Mouse (Mus musculus): ENCODE results near the gene Tenm4. TPM values are rescaled to one million over a fixed set of nuclear protein-coding genes. Genes with fewer than 3 reads are reported as not detected.

Gene Tenm4
- polyA plus RNA-seq, 1 experiment from 2014 or later: 49.7 TPM

DNA sequence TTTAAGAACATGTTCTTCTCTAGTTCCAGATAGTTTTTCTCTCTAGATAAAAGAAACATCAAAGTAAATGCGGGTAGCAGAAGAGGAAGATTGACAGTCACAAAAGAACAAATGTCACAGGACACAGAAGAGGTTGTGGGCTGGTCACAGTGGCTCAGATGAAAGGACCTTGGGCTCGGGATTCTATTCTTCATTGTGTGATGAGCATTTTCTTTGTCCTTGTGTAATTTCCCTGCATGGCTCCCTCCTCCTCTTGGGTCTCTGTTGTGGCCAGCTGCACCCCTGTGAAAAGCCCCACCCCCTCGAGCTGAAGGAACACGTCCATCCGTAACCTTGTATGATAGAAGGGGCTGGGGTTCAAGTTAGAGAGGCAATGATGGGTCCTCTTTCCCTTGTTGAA is 628.8 kb downstream of the Tenm4 start:
- no peak overlapping the region for H3K27ac ChIP-seq (replicated peaks)
- WGBS: 24% methylated on average over 5 of the region's 5 CpGs
- no peaks in the 10 kb centered on the region for H3K9me3 ChIP-seq (replicated peaks)
- H3K4me3 ChIP-seq (replicated peaks): no peak overlapping the region
- H3K4me1 ChIP-seq: peaks cover 39% of the 10 kb centered on the region
- H3K9ac ChIP-seq (replicated peaks): no peak overlapping the region
- H3K4me2 ChIP-seq: no peak overlapping the region
- no peaks in the 10 kb centered on the region for H3K27me3 ChIP-seq (replicated peaks)
- H3K36me3 ChIP-seq: no peaks in the 10 kb centered on the region
- ATAC-seq (ENCODE audit: low FRiP score): no peak

DNA sequence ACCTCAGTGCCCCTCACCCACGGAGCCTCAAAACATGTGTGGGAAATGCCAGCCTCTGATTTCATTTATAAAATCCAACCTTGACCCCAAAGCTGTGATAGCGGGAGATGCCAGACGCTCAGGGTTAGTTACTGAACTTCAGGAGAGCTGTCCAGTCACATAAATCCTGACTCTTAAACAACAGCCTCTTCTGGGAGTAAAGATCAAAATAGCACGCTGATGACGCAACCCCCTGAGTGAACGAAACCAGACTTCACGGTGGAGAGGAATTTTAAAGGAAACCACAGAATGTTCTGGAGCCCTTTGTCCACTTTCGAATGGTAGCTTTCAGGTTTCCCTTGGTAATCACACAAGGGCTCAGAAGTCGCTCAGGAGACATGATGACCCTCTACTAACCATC is 630.3 kb downstream of the Tenm4 start:
- no peaks in the 10 kb centered on the region for H3K36me3 ChIP-seq
- H3K4me1 ChIP-seq: peaks cover 26% of the 10 kb centered on the region
- no peaks in the 10 kb centered on the region for H3K27me3 ChIP-seq (replicated peaks)
- no peak overlapping the region for H3K4me3 ChIP-seq (replicated peaks)
- no peak overlapping the region for H3K4me2 ChIP-seq
- H3K27ac ChIP-seq (replicated peaks): no peak overlapping the region
- no peak for ATAC-seq (ENCODE audit: low FRiP score)
- no peaks in the 10 kb centered on the region for H3K9me3 ChIP-seq (replicated peaks)
- H3K9ac ChIP-seq (replicated peaks): no peak overlapping the region
- WGBS: 49% methylated on average over 9 of the region's 9 CpGs

DNA sequence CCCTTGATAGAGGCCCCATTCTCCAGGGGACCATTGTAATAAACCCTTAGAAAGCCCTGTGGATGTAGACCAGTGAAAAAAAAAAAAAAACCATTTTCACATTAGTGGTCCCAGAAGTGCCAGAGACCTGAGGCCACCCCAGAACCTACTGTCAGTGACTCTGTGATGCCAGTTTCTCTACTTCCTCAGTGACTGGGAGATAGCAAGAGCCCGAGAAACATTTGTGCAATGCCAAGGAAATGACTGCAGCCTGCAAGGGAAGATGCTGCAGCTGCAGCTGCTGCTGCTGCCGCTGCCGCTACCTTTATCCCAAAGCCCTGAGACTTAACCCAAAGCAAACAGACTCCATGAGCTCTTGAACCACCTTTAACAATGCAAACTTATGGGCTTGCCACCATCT is 631.2 kb downstream of the Tenm4 start:
- H3K4me3 ChIP-seq (replicated peaks): no peak overlapping the region
- H3K27ac ChIP-seq (replicated peaks): no peak overlapping the region
- no peaks in the 10 kb centered on the region for H3K9me3 ChIP-seq (replicated peaks)
- peaks cover 24% of the 10 kb centered on the region for H3K4me1 ChIP-seq
- ATAC-seq (ENCODE audit: low FRiP score): no peak
- H3K4me2 ChIP-seq: no peak overlapping the region
- H3K9ac ChIP-seq (replicated peaks): no peak overlapping the region
- H3K36me3 ChIP-seq: no peaks in the 10 kb centered on the region
- 94% methylated on average over 3 of the region's 3 CpGs for WGBS
- H3K27me3 ChIP-seq (replicated peaks): no peaks in the 10 kb centered on the region

DNA sequence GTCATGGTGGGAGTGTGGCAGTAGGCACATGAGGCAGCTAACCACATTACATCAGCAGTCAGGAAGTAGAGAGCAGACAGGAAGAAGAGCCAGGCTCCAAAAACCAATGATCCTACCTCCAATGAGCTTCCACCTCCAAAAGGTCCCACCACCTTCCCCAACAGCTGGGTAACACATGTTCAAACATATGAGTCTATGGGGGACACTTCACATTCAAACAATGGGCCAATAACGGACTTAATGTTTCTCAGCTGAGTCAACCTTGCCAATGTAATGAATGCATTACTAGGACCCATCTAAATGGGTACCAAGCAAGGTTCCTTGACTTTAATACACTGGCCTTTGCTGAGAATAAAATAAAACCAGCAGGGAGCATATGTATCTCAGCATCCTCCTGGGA is 635.5 kb downstream of the Tenm4 start:
- H3K4me3 ChIP-seq (replicated peaks): no peak overlapping the region
- no peak for ATAC-seq (ENCODE audit: low FRiP score)
- no peaks in the 10 kb centered on the region for H3K27me3 ChIP-seq (replicated peaks)
- no peak overlapping the region for H3K9ac ChIP-seq (replicated peaks)
- H3K4me1 ChIP-seq: peaks cover 21% of the 10 kb centered on the region
- H3K27ac ChIP-seq (replicated peaks): no peak overlapping the region
- WGBS: 29% methylated on average over 1 of the region's 1 CpGs
- no peaks in the 10 kb centered on the region for H3K36me3 ChIP-seq
- H3K9me3 ChIP-seq (replicated peaks): no peaks in the 10 kb centered on the region
- no peak overlapping the region for H3K4me2 ChIP-seq

DNA sequence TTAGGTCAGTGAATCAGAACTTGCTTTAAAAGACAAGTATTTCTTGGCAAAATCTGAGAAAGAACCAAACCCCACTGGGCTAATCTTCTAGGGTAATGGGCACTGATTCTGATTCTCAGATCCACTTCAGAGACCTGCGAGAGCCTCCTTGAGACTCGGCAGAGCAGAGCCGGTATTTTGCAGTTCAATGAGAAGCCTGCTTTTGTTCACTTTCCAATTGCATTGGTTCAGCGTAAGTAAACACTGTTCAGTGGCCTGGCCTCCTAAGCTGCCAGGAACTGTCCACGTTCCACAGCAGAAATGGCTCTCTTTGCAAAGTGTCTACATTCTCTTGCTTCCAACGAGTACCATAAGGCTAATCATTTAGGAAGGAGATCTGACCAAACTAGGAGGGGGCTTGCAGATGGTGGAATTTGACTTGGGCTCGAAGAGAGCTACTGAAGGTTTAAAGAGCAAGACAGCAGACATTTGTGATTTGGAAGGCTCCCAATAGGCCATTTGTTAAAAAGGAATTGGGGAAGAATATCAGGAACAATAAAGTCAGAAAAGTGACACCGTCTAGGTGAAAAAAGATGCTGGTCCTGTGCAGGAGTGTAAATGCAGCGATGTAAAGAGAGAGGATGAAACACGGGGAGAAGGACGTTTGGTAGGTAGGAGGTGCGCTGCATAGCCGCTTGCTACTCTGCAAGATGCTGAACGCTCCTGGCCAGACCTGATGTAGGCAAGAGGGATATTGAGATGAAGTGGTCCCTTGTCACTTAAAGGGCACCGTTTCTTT is 636.4 kb downstream of the Tenm4 start:
- H3K36me3 ChIP-seq: no peaks in the 10 kb centered on the region
- H3K9me3 ChIP-seq (replicated peaks): no peaks in the 10 kb centered on the region
- H3K27me3 ChIP-seq (replicated peaks): no peaks in the 10 kb centered on the region
- H3K9ac ChIP-seq (replicated peaks): no peak overlapping the region
- no peak overlapping the region for H3K4me2 ChIP-seq
- peak overlapping the region; percentile 49 for H3K27ac ChIP-seq (replicated peaks)
- H3K4me1 ChIP-seq: peaks cover 21% of the 10 kb centered on the region
- no peak overlapping the region for H3K4me3 ChIP-seq (replicated peaks)
- peak; percentile 67; the same call in 1 of the 2 replicates for ATAC-seq (ENCODE audit: low FRiP score)
- 37% methylated on average over 15 of the region's 15 CpGs for WGBS

DNA sequence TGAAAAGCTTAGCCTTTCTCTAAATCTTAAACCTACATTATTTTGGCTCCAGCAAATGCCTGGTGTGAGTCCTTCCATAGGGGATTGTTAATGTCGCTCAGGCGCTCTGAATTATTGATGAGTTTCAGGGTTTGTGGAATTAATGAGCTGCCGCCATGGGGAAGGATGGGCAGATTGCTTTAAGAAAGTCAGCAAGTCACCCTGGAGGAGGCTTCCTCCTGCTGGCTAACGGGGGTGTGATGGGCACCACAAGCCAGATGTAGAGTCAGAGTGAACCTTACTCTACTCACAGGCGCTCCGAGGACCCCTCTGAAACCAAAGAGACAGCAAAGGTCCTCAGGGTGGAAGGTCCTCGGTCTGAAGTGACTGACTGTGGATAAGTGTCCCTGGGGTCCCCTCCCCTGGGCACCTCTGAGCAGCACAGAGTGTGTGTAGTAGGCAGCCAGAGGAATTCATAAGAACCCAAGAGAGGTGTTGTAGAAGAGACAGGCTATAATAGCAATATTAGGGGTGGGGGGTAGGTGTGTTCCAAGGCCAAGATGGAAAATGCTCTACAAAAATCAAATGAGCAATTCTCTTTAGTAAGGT is 637.1 kb downstream of the Tenm4 start:
- Histone ChIP-seq H3K4me2 (no peak overlapping the region), H3K27me3 (replicated peaks) (no peaks in the 10 kb centered on the region), H3K9ac (replicated peaks) (no peak overlapping the region), H3K36me3 (no peaks in the 10 kb centered on the region), H3K4me3 (replicated peaks) (no peak overlapping the region), H3K27ac (replicated peaks) (peak overlapping the region; percentile 49), H3K4me1 (peaks cover 24% of the 10 kb centered on the region), H3K9me3 (replicated peaks) (no peaks in the 10 kb centered on the region)
- WGBS: 44% methylated on average over 7 of the region's 7 CpGs
- peak; percentile 39 for ATAC-seq (ENCODE audit: low FRiP score)

DNA sequence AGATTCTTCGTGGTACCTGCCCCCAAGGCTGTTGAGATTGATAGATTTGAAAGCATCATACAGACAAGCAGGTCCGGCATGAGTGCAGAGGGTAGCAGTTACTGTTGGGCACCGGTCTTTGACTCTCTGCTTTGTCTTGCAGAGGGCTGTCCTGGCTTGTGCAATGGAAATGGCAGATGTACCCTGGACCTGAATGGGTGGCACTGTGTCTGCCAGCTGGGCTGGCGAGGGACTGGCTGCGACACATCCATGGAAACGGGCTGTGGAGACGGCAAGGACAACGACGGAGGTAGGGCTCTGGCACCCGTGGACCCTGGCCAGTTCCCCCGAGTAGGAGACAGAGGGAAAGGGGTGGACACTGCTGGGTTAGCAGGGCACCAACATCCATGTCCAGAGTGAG is 640.6 kb downstream of the Tenm4 start:
- no peaks in the 10 kb centered on the region for H3K36me3 ChIP-seq
- no peaks in the 10 kb centered on the region for H3K9me3 ChIP-seq (replicated peaks)
- no peak overlapping the region for H3K4me3 ChIP-seq (replicated peaks)
- H3K27ac ChIP-seq (replicated peaks): no peak overlapping the region
- no peak for ATAC-seq (ENCODE audit: low FRiP score)
- WGBS: 84% methylated on average over 11 of the region's 11 CpGs
- H3K9ac ChIP-seq (replicated peaks): no peak overlapping the region
- H3K4me1 ChIP-seq: peaks cover 26% of the 10 kb centered on the region
- H3K27me3 ChIP-seq (replicated peaks): no peaks in the 10 kb centered on the region
- H3K4me2 ChIP-seq: no peak overlapping the region

DNA sequence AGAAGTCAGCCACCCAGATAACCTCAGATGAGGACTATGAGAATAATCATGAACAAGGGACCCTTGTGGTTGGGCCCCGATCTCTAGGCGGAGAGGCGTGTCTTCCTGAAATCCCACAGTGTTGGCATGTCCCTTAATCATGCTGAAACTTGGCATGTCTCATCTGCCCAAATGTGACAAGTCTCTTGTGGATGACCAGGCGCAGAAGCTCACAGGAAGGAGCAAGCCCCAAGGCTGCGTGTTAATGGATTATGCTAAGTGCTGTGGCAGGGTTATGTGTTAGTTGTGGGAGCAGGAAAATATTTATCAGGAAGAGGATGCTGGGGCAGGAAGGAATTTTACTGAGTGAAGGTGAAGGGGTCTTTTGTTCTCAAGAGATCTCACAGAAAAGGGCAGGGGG is 642.0 kb downstream of the Tenm4 start:
- no peaks in the 10 kb centered on the region for H3K27me3 ChIP-seq (replicated peaks)
- ATAC-seq (ENCODE audit: low FRiP score): no peak
- H3K36me3 ChIP-seq: no peaks in the 10 kb centered on the region
- no peaks in the 10 kb centered on the region for H3K9me3 ChIP-seq (replicated peaks)
- 57% methylated on average over 5 of the region's 5 CpGs for WGBS
- H3K4me3 ChIP-seq (replicated peaks): no peak overlapping the region
- H3K4me1 ChIP-seq: peaks cover 19% of the 10 kb centered on the region
- no peak overlapping the region for H3K9ac ChIP-seq (replicated peaks)
- peak overlapping the region; percentile 54; the same call in 1 of the 2 replicates for H3K27ac ChIP-seq (replicated peaks)
- H3K4me2 ChIP-seq: no peak overlapping the region

DNA sequence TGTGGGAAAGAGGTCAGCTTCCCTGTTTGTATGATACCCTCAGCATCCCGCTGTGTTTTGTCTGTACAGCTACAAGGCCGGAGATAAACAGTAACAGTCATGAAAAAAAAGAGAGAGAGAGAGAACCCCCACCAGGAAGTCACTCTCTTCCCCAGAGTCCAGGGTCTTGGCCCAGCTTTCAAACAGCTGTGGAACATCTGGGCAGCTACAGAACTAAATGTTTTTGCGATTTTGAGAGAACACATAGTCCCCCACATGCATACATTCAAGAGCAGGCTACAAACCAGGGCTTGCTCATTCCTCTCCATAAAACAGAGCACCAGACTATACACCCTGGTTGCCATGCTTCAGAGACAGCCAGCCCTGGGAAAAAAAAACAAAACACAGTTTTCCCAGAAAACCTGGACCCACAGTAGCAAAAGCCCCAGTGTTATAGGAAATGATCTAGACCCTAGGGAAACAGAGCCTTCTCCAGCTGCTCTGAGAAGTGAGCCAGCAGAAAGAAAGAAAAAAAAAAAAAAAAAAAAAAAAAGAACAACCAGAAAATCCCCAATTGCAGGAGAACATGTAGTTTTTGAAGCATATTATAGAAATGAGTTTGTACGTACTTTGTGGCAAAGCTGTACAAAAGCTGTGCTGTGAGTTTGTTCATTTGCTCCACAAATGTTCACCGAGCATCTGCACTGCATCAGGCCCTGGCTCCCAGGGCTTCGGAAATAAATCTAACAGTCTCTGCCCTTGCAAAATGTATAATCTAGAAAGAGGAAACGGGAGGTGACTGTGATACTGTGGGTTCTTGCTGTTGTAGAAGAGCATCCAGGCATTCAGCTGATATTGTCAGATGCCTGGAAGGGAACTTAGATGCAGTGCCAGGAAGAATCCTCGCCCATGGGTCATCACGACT is 642.7 kb downstream of the Tenm4 start:
- H3K9me3 ChIP-seq (replicated peaks): no peaks in the 10 kb centered on the region
- H3K4me3 ChIP-seq (replicated peaks): no peak overlapping the region
- peak overlapping the region; percentile 54 for H3K27ac ChIP-seq (replicated peaks)
- H3K27me3 ChIP-seq (replicated peaks): no peaks in the 10 kb centered on the region
- H3K4me2 ChIP-seq: no peak overlapping the region
- H3K9ac ChIP-seq (replicated peaks): no peak overlapping the region
- 72% methylated on average over 9 of the region's 9 CpGs for WGBS
- ATAC-seq (ENCODE audit: low FRiP score): no peak
- peaks cover 13% of the 10 kb centered on the region for H3K4me1 ChIP-seq
- H3K36me3 ChIP-seq: no peaks in the 10 kb centered on the region

DNA sequence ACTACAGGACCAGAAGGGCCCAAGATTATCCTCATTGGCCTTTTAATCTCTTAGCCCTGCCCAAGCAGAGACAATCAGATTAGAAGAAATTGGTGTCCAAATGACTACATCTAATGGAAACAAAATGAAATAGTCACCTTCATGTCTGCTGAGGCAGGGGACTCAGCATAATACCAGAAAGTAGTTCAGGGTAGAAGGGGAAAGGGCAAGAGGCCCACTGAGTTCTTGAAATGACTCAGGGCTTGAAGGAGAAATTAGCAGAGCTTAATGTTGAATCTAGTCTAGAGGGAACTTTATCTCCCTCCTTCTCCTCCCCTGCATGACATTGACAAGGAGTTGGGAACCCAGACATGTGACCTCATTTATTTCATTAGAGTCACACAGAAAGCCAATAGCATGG is 643.5 kb downstream of the Tenm4 start:
- no peak overlapping the region for H3K27ac ChIP-seq (replicated peaks)
- no peaks in the 10 kb centered on the region for H3K36me3 ChIP-seq
- H3K4me2 ChIP-seq: no peak overlapping the region
- H3K27me3 ChIP-seq (replicated peaks): no peaks in the 10 kb centered on the region
- no peak for ATAC-seq (ENCODE audit: low FRiP score)
- no peaks in the 10 kb centered on the region for H3K9me3 ChIP-seq (replicated peaks)
- H3K4me1 ChIP-seq: peaks cover 13% of the 10 kb centered on the region
- no peak overlapping the region for H3K9ac ChIP-seq (replicated peaks)
- H3K4me3 ChIP-seq (replicated peaks): no peak overlapping the region

DNA sequence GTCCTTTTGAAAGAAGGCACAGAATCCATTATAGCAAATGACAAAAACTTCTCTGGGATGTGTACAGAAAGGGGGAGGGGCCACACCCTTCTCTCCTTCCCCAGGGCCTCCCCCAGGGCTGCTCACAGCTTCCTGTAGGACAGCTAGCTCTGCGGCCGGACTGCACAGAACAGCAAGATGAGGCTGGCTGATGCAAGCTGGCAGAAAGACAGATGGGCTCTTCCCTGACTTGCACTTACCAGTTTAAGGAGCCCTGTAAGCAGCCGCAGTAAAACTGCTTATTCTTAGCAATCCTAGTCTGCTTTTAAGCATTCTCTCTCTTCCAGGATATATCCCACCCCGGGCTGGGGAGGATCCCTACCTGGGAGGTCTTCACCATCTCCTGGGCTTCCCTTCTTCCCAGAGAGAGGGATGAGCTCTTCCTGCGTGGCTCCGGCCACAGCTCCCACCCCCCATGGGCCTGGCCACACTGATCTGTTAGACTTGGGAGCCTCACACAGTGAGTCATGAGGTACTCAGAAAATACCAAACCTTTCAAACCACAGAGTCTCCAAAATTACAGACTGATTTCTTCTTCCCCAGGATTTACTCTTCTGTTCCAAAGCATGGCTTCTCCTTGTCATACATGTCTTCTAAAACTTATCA is 646.1 kb downstream of the Tenm4 start:
- 28% methylated on average over 6 of the region's 6 CpGs for WGBS
- H3K9me3 ChIP-seq (replicated peaks): no peaks in the 10 kb centered on the region
- no peak overlapping the region; the same call in 1 of the 2 replicates for H3K27ac ChIP-seq (replicated peaks)
- H3K27me3 ChIP-seq (replicated peaks): no peaks in the 10 kb centered on the region
- no peak overlapping the region for H3K4me3 ChIP-seq (replicated peaks)
- ATAC-seq (ENCODE audit: low FRiP score): peak; percentile 51; the same call in 1 of the 2 replicates
- no peak overlapping the region for H3K9ac ChIP-seq (replicated peaks)
- no peak overlapping the region for H3K4me2 ChIP-seq
- no peaks in the 10 kb centered on the region for H3K36me3 ChIP-seq
- peaks cover 18% of the 10 kb centered on the region for H3K4me1 ChIP-seq

All from neural tube, embryonic 15.5 days (tissue).